Mouse (Mus musculus) urinary bladder, postnatal 25 days (tissue): ENCODE data around the gene Lgr6.

Experiments
- DNase-seq: peaks from one replicate; pipeline ENCODE4 v3.0.0; 2022; ENCODE audit warnings: low spot score

Gene Lgr6

GRCm38 (mm10) chr1:135012472-135012871 is 92.6 kb downstream of the Lgr6 start:
- no peak for DNase-seq

- DNase-seq, result no peak
Observed at GRCm38 (mm10) chr1:135011912-135012311, 93.2 kb downstream of the Lgr6 start.

DNA sequence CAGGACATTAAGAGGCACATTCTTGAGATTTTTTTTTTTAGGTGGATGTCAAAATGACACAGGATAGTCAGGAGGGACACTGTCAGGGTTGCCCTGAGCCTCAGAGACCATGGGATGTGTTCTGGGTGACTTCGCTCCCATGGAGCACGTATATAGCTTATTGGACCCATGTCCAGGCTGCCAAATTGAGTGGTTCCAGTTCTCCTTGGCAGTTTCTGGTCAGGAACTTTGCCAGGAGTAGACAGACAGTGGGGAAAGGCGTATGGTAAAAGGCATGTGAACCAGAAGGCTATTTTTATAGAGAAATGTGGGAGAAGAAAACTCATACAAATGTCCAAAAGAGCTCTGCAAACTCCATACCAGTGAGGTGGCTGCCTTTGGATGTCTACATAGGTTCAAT is 95.2 kb downstream of the Lgr6 start:
- no peak for DNase-seq

GRCm38 (mm10) chr1:135005696-135006095 is 99.4 kb downstream of the Lgr6 start:
- no peak for DNase-seq

GRCm38 (mm10) chr1:135003346-135003745 is 101.7 kb downstream of the Lgr6 start:
- no peak for DNase-seq

- DNase-seq, result no peak
Observed at GRCm38 (mm10) chr1:135000527-135000926, 104.5 kb downstream of the Lgr6 start.

DNA sequence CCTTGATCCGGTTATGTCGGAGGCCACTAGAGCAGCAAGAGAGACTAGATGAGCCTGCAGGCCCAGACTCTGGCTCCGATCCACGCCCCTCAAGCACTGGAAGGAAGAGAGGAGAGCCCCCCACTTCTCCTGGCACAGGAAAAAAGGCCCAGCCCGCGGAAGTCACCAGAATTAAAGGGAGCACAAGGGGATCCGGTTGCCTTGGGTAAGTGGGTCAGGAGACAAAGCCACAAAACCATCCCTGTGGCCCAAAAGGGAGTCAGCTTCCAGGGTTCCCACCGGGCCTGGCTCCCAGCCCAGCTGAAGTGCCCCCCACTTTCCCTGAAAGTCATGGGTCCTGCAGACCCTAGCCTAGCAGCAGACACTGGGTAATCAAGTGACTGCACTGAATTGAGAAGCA is 106.8 kb downstream of the Lgr6 start:
- no peak for DNase-seq

DNA sequence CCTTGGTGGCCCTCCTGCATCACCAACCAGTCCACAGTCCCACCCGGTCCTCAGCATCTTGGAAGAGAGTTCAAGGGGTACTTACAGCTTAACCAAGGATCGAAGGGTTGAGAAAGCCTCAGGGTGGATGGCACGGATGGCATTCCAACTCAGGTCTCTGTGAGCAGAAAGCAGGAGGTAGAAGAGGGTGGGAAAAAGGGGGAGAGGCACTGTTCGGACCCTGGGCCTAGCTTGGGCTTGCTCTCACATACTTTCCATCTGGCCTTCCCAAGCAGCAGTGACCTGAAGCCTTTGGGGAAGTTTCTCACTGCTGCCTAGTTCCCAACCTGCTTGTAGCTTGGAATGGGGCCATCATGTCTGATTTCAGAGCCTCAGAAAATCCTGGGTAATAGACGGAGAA is 107.5 kb downstream of the Lgr6 start:
- DNase-seq, result no peak

GRCm38 (mm10) chr1:134996471-134996870 is 108.6 kb downstream of the Lgr6 start:
- DNase-seq, result no peak

DNA sequence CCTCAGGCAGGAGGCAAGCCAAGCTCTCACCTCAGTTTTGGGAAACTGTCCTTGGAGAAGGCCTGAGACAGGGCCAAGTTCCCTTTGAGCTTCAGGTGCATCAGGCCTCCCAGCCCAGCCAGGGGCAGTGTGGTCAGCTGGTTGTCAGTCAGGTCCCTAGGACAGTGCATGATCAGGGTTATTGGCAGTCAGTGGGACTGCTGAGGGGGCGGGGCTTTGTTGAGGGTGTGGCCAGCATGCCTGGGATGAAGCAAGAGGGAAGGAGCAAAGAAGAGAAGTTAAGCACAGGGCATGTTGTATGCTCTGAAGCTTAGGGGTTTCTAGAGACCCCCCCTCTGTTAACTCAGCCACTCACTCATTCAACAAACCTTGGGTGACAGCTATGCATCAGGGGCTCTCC is 109.1 kb downstream of the Lgr6 start:
- peak; percentile 14 for DNase-seq

DNA sequence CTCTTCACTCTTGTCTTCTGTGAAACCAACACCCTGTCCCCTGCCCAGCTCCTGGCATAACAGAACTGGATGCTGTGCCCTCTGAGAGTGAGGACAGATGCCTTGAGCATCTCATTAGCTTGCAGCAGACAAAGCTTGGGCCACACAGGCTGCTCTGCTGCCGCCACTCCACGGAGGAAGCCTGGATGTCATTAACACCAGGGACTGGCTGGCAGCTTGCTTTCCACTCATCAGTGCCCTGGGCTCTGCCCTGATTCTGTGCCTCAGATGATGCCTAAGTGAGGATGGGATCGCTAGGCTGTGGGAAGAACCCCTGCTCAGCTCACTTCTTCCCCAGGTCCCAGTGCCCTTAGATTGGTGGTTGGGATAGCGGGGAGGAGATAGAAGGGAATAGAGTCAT is 109.6 kb downstream of the Lgr6 start:
- no peak for DNase-seq

GRCm38 (mm10) chr1:134994739-134995138 is 110.3 kb downstream of the Lgr6 start:
- no peak for DNase-seq

DNA sequence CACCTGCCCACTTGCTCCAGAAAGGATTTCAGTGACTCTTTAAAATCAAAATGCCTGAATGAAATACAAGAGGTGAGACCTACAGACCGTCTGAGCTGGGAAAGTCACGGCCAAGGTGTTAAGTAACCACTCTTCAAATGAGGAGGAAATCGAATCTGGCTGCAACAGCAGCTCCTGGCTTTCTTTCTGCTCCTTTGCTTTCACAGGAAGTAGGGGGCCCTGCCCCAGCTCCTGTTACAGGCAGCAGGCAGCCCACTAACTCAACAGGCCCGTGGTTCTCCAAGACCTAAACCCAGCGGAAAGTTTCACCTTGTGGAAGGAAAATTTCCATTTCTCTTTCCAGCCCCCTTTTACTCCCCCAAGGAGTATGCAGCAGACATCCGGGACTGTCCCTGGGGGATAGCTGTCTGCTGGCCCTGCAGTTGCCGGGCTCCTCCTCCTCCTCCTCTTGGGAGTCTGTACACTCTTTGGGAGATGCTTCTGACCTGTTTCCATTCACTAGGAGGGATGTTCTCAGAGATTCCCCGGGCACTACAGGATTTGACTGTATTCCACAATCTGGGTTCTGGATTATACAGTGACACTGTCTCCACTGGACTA is 112.9 kb downstream of the Lgr6 start:
- no peak for DNase-seq

DNA sequence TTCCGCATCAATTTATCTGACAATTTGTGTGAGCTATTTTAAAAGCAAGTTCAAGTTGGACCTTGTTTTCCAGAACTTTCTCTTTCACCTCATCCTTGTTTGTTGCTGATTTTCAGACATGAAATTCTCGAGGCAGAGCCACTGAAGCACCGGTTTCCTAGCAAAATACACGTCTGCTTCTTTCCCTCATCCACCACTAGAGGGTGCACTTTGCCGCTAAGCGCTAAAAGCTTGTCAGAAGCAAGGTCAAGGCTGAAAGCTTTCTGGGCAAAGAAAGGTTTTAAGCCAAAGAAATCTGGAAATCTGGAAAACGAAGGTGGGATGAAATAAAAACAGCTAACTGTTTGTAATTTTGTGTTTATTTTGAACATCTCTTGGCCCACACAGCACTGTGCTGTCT is 115.7 kb downstream of the Lgr6 start:
- peak; percentile 65 for DNase-seq

DNA sequence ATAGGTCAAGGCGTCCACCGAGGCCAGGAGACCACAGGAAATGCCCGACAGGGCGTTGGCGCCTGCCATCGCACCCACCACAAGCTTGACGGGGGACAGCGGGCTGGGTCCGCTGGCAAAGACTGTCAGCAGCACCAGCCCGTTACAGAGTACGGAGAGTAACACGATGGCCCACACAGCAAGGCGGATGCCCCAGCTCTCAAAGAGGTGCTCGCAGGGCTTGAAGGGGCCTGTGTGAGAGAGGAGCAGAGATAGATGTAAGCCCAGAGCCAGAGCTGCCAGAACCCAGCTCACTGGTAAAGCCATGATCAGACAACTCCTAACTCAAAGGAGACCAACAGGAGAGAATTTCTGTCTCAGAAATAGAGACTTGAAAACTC is 117.1 kb downstream of the Lgr6 start:
- no peak for DNase-seq

DNA sequence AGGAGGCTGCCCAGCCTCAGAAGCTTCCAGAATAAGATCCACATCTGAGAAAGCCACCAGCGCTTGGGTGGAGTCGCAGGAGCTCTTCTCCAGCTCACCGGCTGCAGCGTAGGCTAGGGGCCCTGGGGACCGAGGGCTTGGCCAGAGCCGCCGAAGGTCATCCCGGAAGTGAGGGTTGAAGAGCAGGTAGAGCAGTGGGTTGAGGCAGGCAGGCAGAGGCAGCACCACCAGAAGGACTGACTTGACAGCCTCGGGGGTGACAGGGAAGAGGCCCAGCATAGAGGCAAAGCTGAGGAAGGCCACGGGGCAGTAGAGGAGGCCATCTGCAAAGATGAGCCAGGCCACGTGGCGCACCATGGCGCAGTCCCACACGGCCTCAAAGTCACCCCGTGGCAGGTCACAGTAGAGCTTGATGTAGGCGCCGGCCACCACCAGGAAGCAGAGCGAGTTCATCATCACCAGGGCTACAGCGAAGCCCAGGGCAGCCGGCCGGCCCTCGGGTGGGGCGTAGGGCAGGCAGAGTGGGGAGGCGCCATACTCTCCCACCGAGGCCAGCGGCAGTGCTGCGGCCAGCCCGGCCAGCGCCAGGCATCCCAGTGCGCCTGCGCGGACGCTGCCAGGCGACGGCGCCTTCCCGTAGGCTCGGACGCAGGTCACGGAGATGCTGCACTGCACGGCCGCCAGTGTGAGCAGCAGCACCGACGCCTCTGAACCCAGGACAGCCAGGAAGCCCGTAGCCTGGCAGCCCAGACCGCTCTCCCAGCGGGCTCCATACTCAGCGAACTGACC is 117.7 kb downstream of the Lgr6 start:
- peak; percentile 28 for DNase-seq

DNA sequence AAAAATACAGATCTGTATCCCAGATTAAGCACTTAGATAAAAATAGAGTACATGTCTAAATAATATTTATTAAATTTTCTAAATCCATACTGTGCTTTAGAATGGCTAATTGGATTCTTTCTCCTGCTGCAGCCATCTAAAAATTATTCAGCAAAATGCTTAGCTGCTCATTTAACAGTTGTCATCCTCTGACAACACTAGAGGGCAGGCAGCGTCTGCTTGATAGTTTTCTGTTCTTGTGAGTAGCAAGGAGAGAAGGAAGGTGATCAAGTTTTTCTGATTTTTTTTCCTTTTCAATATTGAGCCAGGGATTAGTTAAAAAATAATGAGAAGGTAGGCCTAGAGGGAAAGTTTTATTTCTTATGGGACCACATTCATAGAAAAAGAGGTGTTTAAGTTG is 132.2 kb downstream of the Lgr6 start:
- DNase-seq, result no peak

DNA sequence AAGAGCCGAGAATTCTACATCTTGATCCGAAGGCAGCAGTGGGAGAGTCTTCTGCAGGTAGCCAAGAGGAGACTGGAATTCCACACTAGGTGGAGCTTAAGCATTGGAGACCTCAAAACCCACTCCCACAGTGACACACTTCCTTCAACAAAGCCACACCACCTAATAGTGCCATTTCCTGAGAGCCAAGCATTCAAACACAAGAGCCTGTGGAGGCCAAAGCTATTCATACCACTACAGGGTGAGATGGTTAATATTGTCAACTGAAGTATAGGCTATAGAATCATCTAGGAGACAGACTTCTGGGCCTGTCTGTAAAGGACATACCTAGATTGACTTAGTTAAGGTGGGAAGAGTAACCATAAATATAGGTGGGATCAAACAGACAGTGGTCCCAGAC is 139.6 kb downstream of the Lgr6 start:
- no peak for DNase-seq

- DNase-seq, result no peak
Observed at GRCm38 (mm10) chr1:134962821-134963220, 142.3 kb downstream of the Lgr6 start.

GRCm38 (mm10) chr1:134962053-134962803 is 142.8 kb downstream of the Lgr6 start, which contains the start of gene Ube2t:
Gene Ube2t (plus strand): TSS chr1:134962565.
- peak; percentile 89 for DNase-seq

DNA sequence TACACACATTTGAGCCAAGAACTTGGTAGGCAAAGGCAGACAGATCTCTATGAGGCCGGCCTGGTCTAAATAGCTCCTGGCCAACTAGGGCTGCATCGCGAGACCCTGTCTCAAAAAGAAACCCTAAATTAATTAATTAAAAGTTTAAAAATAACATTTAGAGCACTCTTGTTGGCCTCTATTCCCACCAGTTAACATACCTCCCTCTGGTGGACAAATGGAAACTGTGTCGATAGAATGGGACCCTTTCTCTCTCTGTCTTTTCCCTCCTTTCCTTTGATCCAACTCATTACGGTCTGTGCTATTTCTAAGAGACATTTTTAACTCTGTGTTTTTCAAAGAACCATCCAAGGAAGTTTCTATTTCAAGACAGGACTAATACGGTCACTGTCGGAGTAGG is 144.4 kb downstream of the Lgr6 start:
- DNase-seq, result no peak

DNA sequence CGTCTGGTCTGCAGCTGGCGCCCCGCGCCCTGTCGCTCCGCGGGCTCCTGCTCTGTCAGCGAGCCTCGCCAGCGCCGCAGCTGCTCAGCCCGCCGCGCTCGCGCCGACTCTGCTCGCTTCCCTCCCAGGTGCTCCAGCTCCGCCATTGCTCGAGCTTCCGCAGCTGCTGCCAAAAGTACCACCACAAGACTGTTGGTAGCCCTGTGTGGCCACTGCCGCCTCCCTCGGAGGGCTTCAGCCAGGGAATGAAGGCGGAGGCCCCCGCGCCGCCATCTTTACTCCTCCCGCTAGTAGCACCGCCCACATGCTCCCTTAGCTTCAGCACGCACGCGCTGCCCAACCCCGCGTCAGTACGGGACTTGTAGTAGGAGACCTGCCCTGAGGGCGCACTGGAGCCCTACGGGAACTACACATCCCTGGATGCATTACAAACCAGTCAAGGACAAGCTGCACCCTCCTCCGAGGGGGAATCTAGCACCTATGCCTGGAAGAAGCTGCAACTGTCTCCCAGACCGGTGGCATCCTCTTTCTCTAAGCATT is 149.4 kb downstream of the Lgr6 start, which contains the start of gene Ppp1r12b:
Gene Ppp1r12b, minus strand, starts transcription at position 306 of the 540 bp plus-strand sequence.
- DNase-seq, result peak; percentile 85
